Comparison of ENCODE assay signal across 7 mouse cellular contexts in the genomic region with DNA sequence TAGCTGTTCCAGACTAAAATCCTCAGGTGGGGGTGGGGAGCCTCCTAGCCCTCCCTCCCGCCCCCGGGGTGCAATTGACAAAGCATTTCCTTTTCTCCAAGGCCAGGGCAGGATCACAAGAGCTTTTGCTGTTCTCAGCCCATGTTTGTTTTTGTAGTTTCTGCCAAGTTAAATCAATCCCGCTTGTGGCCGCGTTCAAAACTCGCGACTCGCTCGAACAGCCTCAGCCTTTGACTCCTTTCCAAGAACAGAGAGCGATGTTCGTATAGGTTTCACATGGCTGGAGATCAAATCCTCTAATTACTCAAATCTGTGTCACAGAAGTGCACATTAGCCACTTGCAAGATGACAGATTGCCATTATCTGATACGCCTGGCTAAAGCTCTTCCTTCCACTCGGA.
DNase-seq lines count a peak whose midpoint lies in the region; ATAC-seq lines count a peak whose summit lies in the region.

No protein-coding gene starts in this region.

- H3K27me3 ChIP-seq in limb, embryonic 10.5 days (ENCODE audit: low read depth, poor library complexity, severe bottlenecking), result no peaks in the 10 kb centered on the region

- ATAC-seq in inflammation-experienced regulatory T-cells, adult 6 months, result no peak

- H3K4me3 ChIP-seq in limb, embryonic 10.5 days, result peak overlapping the region; percentile 11

- H3K9me3 ChIP-seq in limb, embryonic 10.5 days (replicated peaks), result no peaks in the 10 kb centered on the region

- H3K4me1 ChIP-seq in limb, embryonic 10.5 days, result peaks cover 93% of the 10 kb centered on the region

- 3% methylated on average over 13 of the region's 13 CpGs for WGBS in limb, embryonic 10.5 days

- peak overlapping the region; percentile 85 for H3K27ac ChIP-seq in limb, embryonic 10.5 days

- DNase-seq in ES-CJ7 (ENCODE audit: low read depth, low spot score) (peak; percentile 67), ZHBTc4 (ENCODE audit: low read depth, low spot score) (peak; percentile 76)
- peak; percentile 59 for DNase-seq in forelimb bud, embryonic 11.5 days (ENCODE audit: low read depth, low spot score)
- peak; percentile 60 for DNase-seq in limb, embryonic 10.5 days (ENCODE audit: low spot score)
- DNase-seq in retina, postnatal 1 day, result peak; percentile 85
- no peak for DNase-seq in right cerebral cortex, postnatal 14 days

- no peaks in the 10 kb centered on the region for H3K36me3 ChIP-seq in limb, embryonic 10.5 days
